Mouse (Mus musculus): ENCODE results near the gene Ate1. TPM values are rescaled to one million over a fixed set of nuclear protein-coding genes. Genes with fewer than 3 reads are reported as not detected.
A peak's percentile ranks its signal among the peaks of the same experiment; 100 is the strongest.

Gene Ate1
- total RNA-seq (2014; rRNA removed) (47.4 and 60.5 TPM in 2 replicates), polyA plus RNA-seq (2015; fragmentation: Nextera tagmentation; extraction: Ambion mirVana) (101 and 129 TPM in 2 replicates)

DNA sequence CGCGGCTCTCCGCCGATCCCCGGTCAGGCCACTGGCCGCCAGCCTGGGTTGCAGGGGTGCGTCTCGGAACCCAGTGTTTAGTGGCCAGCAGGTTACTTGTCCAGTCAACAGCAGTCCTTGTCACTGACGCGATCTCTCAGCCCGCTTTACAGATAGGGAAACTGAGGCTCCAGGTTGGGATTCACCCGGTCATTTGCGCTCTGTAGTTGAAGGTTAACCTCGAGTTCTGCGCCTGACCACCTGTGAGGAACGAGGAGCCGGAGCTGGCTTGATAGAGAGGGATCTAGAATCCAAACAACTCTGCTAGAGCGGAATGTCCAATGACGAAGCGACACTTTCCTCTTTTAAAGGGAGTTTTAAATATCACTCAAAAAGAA is at the start of gene Ate1:
Ate1 (minus strand) TSS at position 321 of the 377 bp plus-strand sequence.
- H3K36me3 ChIP-seq (ENCODE audit: insufficient read depth, low read length), result no peaks in the 10 kb centered on the region
- WGBS, result 17% methylated on average over 20 of the region's 20 CpGs
- peaks cover 8% of the 10 kb centered on the region; the same call in 1 of the 2 replicates for H3K4me1 ChIP-seq (ENCODE audit: insufficient read depth, low read length)
- H3K4me3 ChIP-seq (ENCODE audit: low read depth, low read length), result peak within 1 kb of the TSS; percentile 82
- DNase-seq (ENCODE audit: low spot score) (no peak), ATAC-seq (ENCODE audit: low FRiP score) (no peak)
- no peaks in the 10 kb centered on the region for H3K9me3 ChIP-seq (ENCODE audit: low read length)
- H3K9ac ChIP-seq (replicated peaks; ENCODE audit: low read length, poor library complexity, severe bottlenecking), result peak within 1 kb of the TSS; percentile 96
- no peaks in the 10 kb centered on the region for H3K27me3 ChIP-seq (ENCODE audit: insufficient read depth, low read length)
- peak within 1 kb of the TSS; percentile 76 for H3K4me2 ChIP-seq (ENCODE audit: low read depth, low read length, poor library complexity, severe bottlenecking)
- H3K27ac ChIP-seq (ENCODE audit: low read depth, low read length), result peak within 1 kb of the TSS; percentile 99
- TF ChIP-seq CTCF (IDR thresholded peaks at IDR 0.05), result no peak

DNA sequence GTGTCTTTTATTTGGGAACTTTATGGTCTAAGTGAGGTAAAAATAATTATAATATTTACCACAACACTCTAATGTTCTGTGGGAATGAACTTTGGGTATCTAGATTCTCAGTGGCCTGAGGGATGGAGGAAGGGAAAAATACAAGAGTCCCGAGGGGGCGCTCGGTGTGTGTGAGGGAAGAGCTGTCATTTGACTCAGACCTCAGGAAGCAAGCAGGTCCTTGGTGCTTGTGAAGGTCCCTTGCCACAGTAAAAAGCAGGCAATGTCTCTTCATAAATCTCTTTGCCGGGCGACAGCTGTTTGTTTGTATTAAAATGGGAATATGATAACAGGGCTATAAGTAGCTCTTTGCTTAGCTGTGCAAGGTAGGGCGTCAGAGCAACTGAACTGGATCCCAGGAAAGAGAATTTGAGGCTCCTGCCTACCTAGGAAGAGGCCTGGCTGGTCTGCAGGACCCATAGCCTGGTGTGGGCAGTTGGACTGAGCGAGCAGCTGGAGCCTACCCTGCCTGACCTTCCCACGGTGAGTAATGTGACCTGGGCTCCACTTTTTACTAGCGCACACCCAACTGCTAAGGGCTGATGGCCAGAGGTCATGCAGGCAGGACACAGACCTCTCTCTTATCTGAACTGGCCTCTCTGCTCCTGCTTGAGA is 48.7 kb upstream of the Ate1 start:
- WGBS, result 85% methylated on average over 9 of the region's 9 CpGs

DNA sequence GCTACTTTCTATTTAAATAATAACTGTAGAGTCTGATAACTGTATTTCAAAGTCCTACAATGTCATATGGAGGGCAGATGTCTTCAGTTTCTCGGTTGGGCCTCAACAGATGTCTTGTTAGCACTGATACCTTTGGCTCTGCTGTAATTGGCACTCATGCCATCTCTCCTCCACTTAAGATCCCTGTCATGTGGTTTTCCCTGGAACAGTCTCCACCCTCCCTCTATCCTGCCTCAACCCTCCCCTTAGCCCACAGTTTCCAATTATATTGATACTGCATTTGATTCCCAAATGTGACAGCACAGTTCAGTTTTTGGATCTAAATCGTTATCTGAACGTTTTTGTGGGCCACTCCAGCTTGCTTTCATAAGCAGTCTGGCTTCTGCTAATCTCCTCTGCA is 44.4 kb upstream of the Ate1 start:
- H3K9me3 ChIP-seq (ENCODE audit: low read length), result no peaks in the 10 kb centered on the region
- H3K4me1 ChIP-seq (ENCODE audit: insufficient read depth, low read length), result no peaks in the 10 kb centered on the region
- H3K4me3 ChIP-seq (ENCODE audit: low read depth, low read length), result no peak overlapping the region
- H3K4me2 ChIP-seq (ENCODE audit: low read depth, low read length, poor library complexity, severe bottlenecking), result no peak overlapping the region
- 69% methylated on average over 3 of the region's 3 CpGs for WGBS
- TF ChIP-seq CTCF (IDR thresholded peaks at IDR 0.05), result no peak
- DNase-seq (ENCODE audit: low spot score) (no peak), ATAC-seq (ENCODE audit: low FRiP score) (no peak)
- H3K27ac ChIP-seq (ENCODE audit: low read depth, low read length), result no peak overlapping the region
- H3K36me3 ChIP-seq (ENCODE audit: insufficient read depth, low read length), result no peaks in the 10 kb centered on the region
- no peak overlapping the region for H3K9ac ChIP-seq (replicated peaks; ENCODE audit: low read length, poor library complexity, severe bottlenecking)
- no peaks in the 10 kb centered on the region for H3K27me3 ChIP-seq (ENCODE audit: insufficient read depth, low read length)

More for the DNA sequence above, 48.7 kb upstream of the Ate1 start:
- Histone ChIP-seq H3K9me3 (ENCODE audit: low read length) (no peaks in the 10 kb centered on the region), H3K27me3 (ENCODE audit: insufficient read depth, low read length) (no peaks in the 10 kb centered on the region), H3K36me3 (ENCODE audit: insufficient read depth, low read length) (no peaks in the 10 kb centered on the region), H3K4me3 (ENCODE audit: low read depth, low read length) (no peak overlapping the region), H3K9ac (replicated peaks; ENCODE audit: low read length, poor library complexity, severe bottlenecking) (no peak overlapping the region), H3K27ac (ENCODE audit: low read depth, low read length) (no peak overlapping the region), H3K4me1 (ENCODE audit: insufficient read depth, low read length) (no peaks in the 10 kb centered on the region), H3K4me2 (ENCODE audit: low read depth, low read length, poor library complexity, severe bottlenecking) (no peak overlapping the region)
- no peak for DNase-seq (ENCODE audit: low spot score)
- no peak for ATAC-seq (ENCODE audit: low FRiP score)
- TF ChIP-seq CTCF (IDR thresholded peaks at IDR 0.05), result no peak

- 61% methylated on average over 4 of the region's 4 CpGs for WGBS
- Histone ChIP-seq H3K27me3 (ENCODE audit: insufficient read depth, low read length) (no peaks in the 10 kb centered on the region), H3K9ac (replicated peaks; ENCODE audit: low read length, poor library complexity, severe bottlenecking) (no peak overlapping the region), H3K4me2 (ENCODE audit: low read depth, low read length, poor library complexity, severe bottlenecking) (no peak overlapping the region), H3K27ac (ENCODE audit: low read depth, low read length) (no peak overlapping the region), H3K4me3 (ENCODE audit: low read depth, low read length) (no peak overlapping the region), H3K36me3 (ENCODE audit: insufficient read depth, low read length) (no peaks in the 10 kb centered on the region), H3K4me1 (ENCODE audit: insufficient read depth, low read length) (no peaks in the 10 kb centered on the region), H3K9me3 (ENCODE audit: low read length) (no peaks in the 10 kb centered on the region)
- ATAC-seq (ENCODE audit: low FRiP score), result no peak
- DNase-seq (ENCODE audit: low spot score), result no peak
- TF ChIP-seq CTCF (IDR thresholded peaks at IDR 0.05), result no peak
These were observed 43.7 kb upstream of the Ate1 start for GRCm38 (mm10) chr7:130563880-130564279.

GRCm38 (mm10) chr7:130563276-130563675 is 43.1 kb upstream of the Ate1 start:
- no peaks in the 10 kb centered on the region for H3K27me3 ChIP-seq (ENCODE audit: insufficient read depth, low read length)
- WGBS, result 90% methylated on average over 4 of the region's 4 CpGs
- no peak for TF ChIP-seq CTCF (IDR thresholded peaks at IDR 0.05)
- no peak overlapping the region for H3K4me3 ChIP-seq (ENCODE audit: low read depth, low read length)
- no peak overlapping the region for H3K4me2 ChIP-seq (ENCODE audit: low read depth, low read length, poor library complexity, severe bottlenecking)
- H3K36me3 ChIP-seq (ENCODE audit: insufficient read depth, low read length), result no peaks in the 10 kb centered on the region
- no peaks in the 10 kb centered on the region for H3K9me3 ChIP-seq (ENCODE audit: low read length)
- no peak overlapping the region for H3K27ac ChIP-seq (ENCODE audit: low read depth, low read length)
- DNase-seq (ENCODE audit: low spot score) (no peak), ATAC-seq (ENCODE audit: low FRiP score) (no peak)
- H3K4me1 ChIP-seq (ENCODE audit: insufficient read depth, low read length), result no peaks in the 10 kb centered on the region
- H3K9ac ChIP-seq (replicated peaks; ENCODE audit: low read length, poor library complexity, severe bottlenecking), result no peak overlapping the region

DNA sequence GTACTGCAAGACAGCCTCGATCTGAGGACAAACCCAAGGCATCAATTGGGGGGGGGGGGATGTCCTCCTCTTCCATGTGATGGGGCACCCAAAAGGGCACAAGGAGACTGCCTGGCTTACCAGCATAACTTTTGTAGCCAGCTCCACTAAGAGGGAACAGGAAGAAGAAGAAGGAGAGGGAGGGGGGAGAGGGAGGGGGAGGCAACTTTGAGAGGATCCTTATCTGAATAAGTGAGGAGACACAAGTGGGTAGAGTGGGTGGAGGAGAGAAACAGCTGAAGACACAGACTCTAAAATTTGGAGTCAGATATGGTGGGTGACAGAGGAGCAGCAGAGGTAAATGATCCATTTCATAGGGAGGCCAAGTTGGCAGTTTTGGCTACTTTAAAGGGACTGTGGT is 40.8 kb upstream of the Ate1 start:
- WGBS, result 50% methylated on average over 1 of the region's 1 CpGs
- Histone ChIP-seq H3K9me3 (ENCODE audit: low read length) (no peaks in the 10 kb centered on the region), H3K4me1 (ENCODE audit: insufficient read depth, low read length) (no peaks in the 10 kb centered on the region), H3K9ac (replicated peaks; ENCODE audit: low read length, poor library complexity, severe bottlenecking) (no peak overlapping the region), H3K4me3 (ENCODE audit: low read depth, low read length) (no peak overlapping the region), H3K4me2 (ENCODE audit: low read depth, low read length, poor library complexity, severe bottlenecking) (no peak overlapping the region), H3K36me3 (ENCODE audit: insufficient read depth, low read length) (no peaks in the 10 kb centered on the region), H3K27me3 (ENCODE audit: insufficient read depth, low read length) (no peaks in the 10 kb centered on the region), H3K27ac (ENCODE audit: low read depth, low read length) (no peak overlapping the region)
- no peak for TF ChIP-seq CTCF (IDR thresholded peaks at IDR 0.05)
- ATAC-seq (ENCODE audit: low FRiP score), result no peak
- no peak for DNase-seq (ENCODE audit: low spot score)
